Mouse (Mus musculus): Measurements from ENCODE around the gene Bloc1s1. TPM values are rescaled to one million over a fixed set of nuclear protein-coding genes. Genes with fewer than 3 reads are reported as not detected.

The Bloc1s1 gene
- total RNA-seq, 2 experiments from 2014 or later: 201 to 210 TPM

- no peak for DNase-seq
Observed at GRCm38 (mm10) chr10:128931441-128931840, 7.6 kb upstream of the Bloc1s1 start.

DNA sequence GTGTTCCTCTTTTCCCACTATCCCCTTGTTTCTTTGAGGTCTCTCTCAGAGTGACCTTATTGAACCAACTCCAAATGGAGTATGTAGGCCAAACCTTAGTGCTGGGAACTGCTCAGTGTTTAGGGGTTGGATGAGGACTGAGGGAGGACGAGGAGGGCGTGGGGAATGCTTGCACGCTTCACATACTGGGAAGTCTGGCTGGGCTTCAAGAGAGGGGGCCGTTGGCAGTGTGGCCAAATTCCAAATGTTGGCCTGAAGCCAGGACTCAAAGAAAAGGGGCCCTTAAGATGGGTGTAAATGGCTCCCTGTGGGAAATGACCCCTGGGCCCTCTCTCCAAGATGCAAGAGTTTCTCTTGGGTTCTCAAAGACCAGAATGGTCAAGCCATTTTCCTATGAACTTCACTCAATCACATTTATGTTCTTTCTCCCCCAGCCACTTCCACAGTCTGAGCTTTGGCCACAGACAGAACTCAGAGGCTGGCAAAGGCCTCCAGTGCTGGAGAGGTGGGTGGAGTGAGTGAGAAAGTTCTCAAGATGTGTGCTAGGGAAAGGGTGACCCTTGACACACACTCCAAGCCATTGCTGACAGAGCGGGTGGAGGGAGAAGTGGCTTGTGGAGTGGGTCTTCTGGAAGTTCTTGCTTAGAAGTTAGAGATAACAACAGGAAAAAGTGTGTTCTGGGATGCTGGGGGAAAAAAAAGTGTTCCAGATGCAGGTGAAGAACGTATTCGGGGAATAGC lies 6.0 kb upstream of the Bloc1s1 start:
- no peak for DNase-seq

- no peak for DNase-seq
Observed at GRCm38 (mm10) chr10:128928356-128928755, 4.5 kb upstream of the Bloc1s1 start.

GRCm38 (mm10) chr10:128923013-128923691 lies 683 bp downstream of the Bloc1s1 start:
- peak; percentile 94 for DNase-seq

GRCm38 (mm10) chr10:128922822-128923012 lies 1.1 kb downstream of the Bloc1s1 start, which contains the start of gene Rdh5:
TSS of gene Rdh5 (minus strand) at chr10:128922888.
- DNase-seq: no peak

DNA sequence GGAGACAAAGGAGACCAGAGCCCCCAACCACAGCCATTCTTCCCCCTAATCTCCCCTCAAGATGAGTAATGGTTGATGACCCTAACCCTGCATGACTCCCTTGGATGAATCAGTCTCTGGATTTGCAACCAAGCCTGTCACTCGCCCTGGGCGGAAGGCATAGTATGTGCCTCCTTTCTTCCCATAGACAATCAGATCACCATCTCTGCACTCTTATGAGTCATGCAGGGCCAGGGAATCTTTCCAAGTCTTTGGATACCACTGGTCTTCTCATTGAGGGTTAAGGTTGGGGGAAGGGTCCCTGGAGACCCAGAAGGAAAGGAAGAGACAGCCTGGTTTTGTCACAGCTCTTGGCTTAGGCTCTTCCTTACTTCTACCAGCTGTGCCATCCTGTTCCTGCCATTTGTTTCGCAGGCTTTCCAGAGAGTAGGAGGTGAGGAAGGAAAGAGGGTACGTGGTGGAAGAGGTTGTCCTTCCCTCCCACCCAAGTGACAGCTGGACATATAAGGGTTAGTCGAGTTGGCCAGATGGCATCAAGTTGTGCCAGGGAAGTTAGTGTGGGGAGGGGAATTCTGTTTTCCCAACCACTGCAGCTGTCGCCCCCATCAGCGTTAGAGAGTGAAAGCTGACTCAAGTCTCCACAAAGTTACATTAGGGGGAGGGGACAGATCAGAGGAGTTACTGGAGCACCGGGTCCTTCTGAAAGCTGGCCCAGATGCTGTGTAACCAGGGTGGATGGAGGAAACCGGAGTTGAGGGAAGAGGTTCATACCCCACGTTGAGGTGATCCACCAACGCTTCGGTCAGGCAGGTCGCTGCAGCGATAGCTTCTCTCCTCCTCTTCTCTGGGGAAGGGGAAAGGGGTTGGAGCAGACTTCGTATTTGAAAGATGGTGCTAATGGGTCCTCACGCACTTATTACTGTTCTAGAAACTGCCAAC lies 1.7 kb downstream of the Bloc1s1 start:
- DNase-seq: no peak

DNA sequence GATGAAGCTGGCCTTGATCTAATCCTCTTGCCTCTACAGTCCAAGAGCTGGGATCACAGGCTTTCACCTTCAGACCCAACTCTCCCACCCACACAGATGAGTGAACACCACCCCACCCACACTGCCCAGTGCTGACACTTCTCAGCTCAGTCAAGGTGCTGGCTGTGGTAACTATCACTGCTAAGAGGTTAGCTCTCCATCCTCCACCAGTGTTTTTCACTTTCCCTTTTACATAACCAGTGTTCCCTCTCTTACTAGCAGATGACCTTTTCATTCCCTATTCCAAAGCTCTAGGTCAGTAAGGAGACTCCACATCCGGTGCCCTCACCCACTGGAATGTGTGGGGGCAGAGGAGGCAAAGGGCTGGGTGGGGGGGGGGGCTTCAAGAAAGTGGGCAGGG lies 2.6 kb downstream of the Bloc1s1 start:
- no peak for DNase-seq

DNA sequence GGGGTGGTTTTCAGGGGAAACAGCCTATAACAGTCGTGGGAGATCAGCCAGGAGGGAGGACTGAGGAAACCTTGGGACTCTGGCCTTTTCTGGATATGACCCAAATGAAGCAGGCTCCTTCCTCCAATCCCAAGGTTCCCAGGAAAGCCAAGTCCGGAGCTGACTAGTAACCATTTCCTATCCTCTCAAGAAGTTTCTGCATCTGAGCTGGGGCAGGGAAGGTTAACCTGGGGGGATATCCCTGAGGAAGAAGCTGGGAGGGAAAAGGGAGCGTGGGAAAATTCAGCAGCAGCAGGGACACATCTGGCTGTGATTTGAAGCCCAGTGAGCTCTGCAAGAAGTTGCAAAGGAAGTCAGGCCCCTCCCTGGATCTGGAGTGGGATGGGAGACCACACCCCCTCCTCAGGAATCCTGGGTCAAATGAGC lies 3.1 kb downstream of the Bloc1s1 start:
- DNase-seq: no peak

- DNase-seq: no peak
Observed at GRCm38 (mm10) chr10:128919966-128920365, 3.9 kb downstream of the Bloc1s1 start.

DNA sequence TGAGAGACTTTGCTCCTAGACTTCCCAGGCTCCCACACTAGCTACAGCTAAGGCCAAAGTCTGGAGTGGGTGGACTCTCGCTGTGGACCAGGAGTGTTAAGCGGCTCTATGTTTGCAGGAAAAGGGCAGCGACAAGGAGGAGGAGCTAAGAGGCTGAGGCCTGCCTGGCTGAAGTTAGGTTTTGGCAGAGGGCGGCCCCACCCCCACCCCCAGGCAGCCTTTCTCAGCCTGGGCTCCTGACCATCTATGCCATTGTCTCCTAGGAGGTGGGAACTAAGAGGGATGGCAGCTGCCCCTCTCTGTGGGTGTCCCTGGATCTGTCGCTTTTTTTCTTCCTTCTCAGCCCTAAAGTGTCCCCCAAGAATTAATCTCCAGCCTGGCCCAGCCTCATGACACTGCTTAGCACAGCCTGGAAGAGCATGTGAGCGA lies 4.6 kb downstream of the Bloc1s1 start:
- peak; percentile 42 for DNase-seq

DNA sequence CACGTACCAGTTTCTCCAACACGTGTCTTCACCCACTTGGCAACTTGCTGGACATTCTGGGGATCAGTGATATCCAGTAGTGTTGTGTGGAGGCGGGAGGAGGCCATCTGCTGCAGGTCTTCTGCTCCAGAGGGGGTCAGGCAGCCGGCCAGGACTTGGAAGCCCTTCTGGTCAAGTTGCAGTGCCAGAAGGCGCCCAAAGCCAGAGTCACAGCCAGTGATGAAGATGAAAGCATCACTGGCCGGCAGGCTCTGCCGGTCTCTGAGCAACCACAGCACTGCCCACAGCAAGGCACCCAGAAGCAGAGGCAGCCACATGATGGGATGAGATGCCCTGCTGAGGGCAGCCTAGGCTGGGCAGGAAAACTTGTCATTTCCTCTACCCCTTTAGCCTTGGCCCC lies 5.6 kb downstream of the Bloc1s1 start:
- DNase-seq: peak; percentile 81

DNA sequence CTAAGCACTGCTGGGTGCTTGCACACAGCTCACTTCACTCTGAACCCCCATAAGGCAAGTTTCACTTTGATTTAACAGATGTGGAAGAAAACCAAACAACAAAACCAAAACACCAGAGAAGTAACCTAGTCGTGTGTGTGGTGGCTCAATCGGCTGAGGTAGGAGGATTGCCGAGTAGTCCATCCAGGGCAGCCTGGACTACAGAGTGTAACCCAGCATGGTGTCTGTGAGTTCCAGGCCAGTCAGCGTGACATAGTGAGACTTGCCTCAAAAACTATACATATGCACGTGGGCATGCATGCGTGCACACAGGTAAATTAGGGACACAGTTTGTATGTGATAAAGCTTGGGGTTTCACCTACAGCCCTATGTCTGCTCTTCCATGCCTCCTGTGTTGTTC lies 6.4 kb downstream of the Bloc1s1 start:
- no peak for DNase-seq

GRCm38 (mm10) chr10:128916665-128917064 lies 7.2 kb downstream of the Bloc1s1 start:
- DNase-seq: no peak

DNA sequence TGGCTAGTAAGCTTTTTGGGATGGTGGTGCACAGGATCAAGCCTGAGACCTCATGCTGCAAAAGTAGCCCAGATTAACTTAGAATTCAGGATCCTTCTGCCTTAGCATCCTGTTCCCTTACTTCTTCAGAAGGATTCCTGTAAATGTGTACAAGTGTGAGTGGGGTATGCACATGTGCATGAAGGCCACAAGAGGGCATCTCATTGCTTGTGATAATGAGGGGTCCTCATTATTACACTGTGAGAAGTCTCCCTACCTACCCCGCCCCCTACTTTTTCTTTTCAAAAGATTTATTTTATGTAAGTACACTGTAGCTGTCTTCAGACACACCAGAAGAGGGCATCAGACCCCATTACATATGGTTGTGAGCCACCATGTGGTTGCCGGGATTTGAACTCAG lies 8.3 kb downstream of the Bloc1s1 start:
- no peak for DNase-seq

DNA sequence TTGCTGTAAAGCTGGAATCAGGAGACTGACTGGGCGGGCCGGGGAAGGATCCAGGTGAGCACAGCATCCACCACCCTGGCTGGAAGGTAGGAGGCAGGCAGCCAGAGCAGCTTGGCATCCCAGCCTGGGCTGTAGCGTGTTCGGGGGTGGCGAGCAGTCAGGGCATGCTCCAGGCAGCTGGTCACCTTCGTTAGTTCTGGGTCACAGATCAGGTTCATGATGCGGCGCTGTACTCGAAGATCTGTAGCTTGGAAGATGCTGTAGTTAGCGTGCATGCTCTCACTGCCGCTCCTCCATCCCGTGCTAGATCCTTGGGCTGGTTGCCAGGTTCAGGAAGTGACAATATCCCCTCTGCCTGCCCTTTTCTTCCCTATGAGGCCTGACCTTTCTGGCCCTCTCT lies 10.1 kb downstream of the Bloc1s1 start:
- peak; percentile 13 for DNase-seq

DNA sequence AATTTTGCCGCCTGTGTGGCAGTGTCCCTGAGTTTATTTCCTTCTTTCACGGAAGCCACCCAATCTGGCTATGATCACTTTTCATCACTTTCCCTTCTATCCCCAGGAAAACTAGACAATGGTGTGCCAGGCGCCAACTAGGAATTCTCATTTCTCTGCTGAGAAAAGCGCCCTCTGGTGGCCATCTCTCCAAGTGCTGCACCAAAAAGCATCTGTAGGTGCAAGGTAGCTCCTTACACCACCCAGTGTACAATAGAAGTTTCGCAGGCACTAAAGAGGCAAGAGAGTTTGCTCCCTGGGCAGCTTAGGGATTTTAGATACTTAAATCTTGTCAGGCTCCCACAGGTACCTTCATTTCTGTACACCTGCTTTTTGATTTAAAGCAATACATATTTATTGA lies 10.6 kb downstream of the Bloc1s1 start:
- peak; percentile 91 for DNase-seq

GRCm38 (mm10) chr10:128912791-128913190 lies 11.0 kb downstream of the Bloc1s1 start:
- no peak for DNase-seq

- DNase-seq: no peak
Observed at GRCm38 (mm10) chr10:128912268-128912667, 11.6 kb downstream of the Bloc1s1 start.

GRCm38 (mm10) chr10:128911430-128911829 lies 12.4 kb downstream of the Bloc1s1 start:
- no peak for DNase-seq

DNA sequence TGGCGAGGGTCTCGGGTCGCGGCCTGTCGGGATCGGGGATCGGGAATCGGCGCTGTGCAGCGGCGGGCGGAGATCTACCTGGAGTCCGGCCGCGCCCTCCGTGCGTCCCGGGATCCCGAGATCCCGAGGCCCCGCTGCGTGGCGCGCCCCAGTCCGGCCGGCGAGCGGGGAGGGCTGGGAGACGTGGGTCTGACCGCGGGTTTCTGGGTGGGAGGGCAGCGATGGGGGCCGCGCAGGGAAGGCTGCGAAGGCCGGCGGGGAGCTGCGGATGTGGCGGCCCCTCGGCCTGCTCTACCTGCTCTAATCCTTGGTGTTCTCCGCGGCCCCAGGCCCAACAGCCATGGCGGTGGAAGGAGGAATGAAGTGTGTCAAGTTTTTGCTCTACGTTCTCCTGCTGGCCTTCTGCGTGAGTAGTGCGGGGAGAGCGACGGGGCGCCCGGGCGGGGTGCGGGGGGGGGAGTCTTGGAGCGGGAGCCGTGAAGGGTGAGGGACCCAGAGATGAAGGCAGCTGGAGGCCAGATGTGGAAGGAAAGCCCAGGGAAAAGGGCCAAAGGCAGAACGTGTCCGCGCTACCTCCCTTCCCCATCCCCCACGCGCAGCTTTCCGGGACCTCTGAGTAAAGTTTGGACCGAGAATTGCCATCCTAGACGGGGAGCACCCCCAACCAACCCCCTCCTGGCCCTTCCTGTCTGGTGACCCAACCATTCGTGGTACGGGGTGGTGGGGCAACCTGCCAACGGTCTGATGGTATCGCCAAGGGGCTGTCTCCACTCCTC lies 13.6 kb downstream of the Bloc1s1 start:
- DNase-seq: peak; percentile 66

GRCm38 (mm10) chr10:128909567-128910028 lies 14.2 kb downstream of the Bloc1s1 start:
- DNase-seq: peak; percentile 90

Data from gastrocnemius, postnatal 10 days (tissue).